Mouse (Mus musculus) thymus, adult 2 months (tissue): ENCODE data around the gene Gcn1l1. TPM values are rescaled to one million over a fixed set of nuclear protein-coding genes. Genes with fewer than 3 reads are reported as not detected.
A peak's percentile ranks its signal among the peaks of the same experiment; 100 is the strongest.

Experiments
- DNase-seq: peaks from one replicate; pipeline ENCODE4 v3.0.0; 2021
- H3K27ac ChIP-seq: fragments of 200-500 bp; 2 replicates; pipeline ENCODE4 v1.5.1; 2012; ENCODE audit warnings: low read length, control low read depth; ENCODE audit not compliant: control insufficient read depth, insufficient read depth
- H3K27me3 ChIP-seq: fragments of 200-500 bp; 2 replicates; pipeline ENCODE4 v1.6.1; 2012; ENCODE audit warnings: mild to moderate bottlenecking, low read length, moderate library complexity, mixed read lengths; ENCODE audit not compliant: control insufficient read depth, insufficient read depth
- H3K36me3 ChIP-seq: fragments of 200-500 bp; 2 replicates; pipeline ENCODE4 v1.6.1; 2012; ENCODE audit warnings: mild to moderate bottlenecking, low read length, moderate library complexity; ENCODE audit not compliant: control insufficient read depth, insufficient read depth
- H3K4me1 ChIP-seq: fragments of 200-500 bp; replicated peaks from 2 replicates; pipeline ENCODE4 v1.6.1; 2012; ENCODE audit warnings: low read length; ENCODE audit not compliant: control insufficient read depth, insufficient read depth
- H3K4me3 ChIP-seq: fragments of 200-500 bp; 2 replicates; pipeline ENCODE4 v1.5.1; 2012; ENCODE audit warnings: mild to moderate bottlenecking, low read length, control low read depth, moderate library complexity; ENCODE audit not compliant: control insufficient read depth, insufficient read depth
- CTCF ChIP-seq: fragments of 200-500 bp; IDR thresholded peaks from 2 replicates; pipeline ENCODE4 v1.5.1; 2012; ENCODE audit warnings: mild to moderate bottlenecking, control low read depth, low read length, moderate library complexity, borderline replicate concordance; ENCODE audit not compliant: control insufficient read depth, poor library complexity, insufficient read depth; ENCODE audit errors: extremely low read depth
- POLR2A ChIP-seq: fragments of 200-500 bp; IDR thresholded peaks from 2 replicates; pipeline ENCODE4 v1.6.1; 2012; ENCODE audit warnings: mild to moderate bottlenecking, low read length, control low read depth, moderate library complexity; ENCODE audit not compliant: control insufficient read depth, poor library complexity, insufficient read depth; ENCODE audit errors: extremely low read depth
- WGBS: fragments of 180-500 bp; shearing (Covaris S2); methylation state at CpG from one replicate; pipeline ENCODE4 v1.1.7; 2018; 5-methylcytosine and 5-hydroxymethylcytosine counted together
- polyA plus RNA-seq: library from polyadenylated mRNA; depleted of rRNA; stranded (reverse); fragments of >200 nt; gene quantifications from 2 replicates; pipeline ENCODE4 v1.2.3, GENCODE M21; 2012

Gene Gcn1l1
- polyA plus RNA-seq, 1 experiment = 87.8 TPM

DNA sequence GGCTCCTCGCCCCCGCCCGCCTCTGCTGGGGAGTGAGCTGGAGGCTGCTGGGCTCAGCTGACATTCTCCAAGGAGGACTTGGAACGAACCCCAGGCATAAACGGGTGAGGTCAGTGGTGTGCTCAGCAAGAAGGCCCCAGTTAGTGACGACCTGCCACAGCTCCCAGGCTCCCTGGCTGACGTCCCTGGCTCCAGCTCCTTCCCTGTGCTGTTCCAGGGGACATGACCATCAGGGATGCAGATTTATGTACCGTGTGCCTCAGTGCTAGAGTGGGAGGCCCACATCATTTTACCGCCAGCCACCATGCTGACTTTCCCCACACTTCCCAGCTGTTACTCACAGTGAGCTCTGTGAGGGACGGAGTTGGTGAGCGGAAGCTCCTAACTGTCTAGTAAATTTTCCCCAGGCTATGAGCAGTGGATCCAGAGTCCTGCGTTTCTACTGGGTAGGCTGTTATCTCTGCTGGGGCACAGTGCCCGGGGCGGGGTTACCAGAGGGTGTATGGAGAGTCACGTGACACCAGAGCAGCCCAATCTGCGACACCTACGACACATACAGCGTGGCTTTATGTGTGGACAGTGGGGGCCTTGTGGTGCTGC lies 33.3 kb upstream of the Gcn1l1 start:
- 57% methylated on average over 18 of the region's 18 CpGs for WGBS

DNA sequence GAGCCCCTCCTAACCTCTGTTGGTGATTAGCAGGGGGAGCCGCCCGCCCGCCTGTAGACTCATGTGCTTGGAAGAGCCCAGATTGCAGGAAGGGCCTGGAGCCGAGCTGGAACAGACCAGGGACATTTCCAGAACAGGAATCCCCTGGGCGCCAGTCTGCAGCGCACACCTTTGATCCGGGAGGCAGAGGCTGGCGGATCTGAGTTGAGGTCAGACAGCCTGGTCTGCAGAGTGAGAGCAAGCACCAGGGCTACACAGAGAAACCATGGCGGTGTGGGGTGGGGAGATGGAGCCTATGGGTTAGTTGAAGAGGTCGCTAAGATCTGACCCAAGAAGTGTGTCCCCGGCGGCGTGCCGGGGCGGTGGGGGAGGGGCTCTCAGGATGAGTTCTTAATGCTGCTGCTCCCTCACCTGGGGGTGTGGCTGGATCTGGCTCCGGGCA lies 30.7 kb upstream of the Gcn1l1 start:
- TF ChIP-seq CTCF (no peak), POLR2A (no peak)
- no peak for DNase-seq
- no peaks in the 10 kb centered on the region for H3K36me3 ChIP-seq
- peaks cover 70% of the 10 kb centered on the region for H3K4me1 ChIP-seq
- H3K27me3 ChIP-seq = no peaks in the 10 kb centered on the region
- 22% methylated on average over 16 of the region's 16 CpGs for WGBS
- H3K27ac ChIP-seq = no peak overlapping the region
- no peak overlapping the region for H3K4me3 ChIP-seq

More for the DNA sequence above, 33.3 kb upstream of the Gcn1l1 start:
- Histone ChIP-seq H3K27ac (no peak overlapping the region), H3K36me3 (no peaks in the 10 kb centered on the region), H3K27me3 (no peaks in the 10 kb centered on the region), H3K4me1 (peaks cover 68% of the 10 kb centered on the region), H3K4me3 (no peak overlapping the region)
- DNase-seq = no peak
- TF ChIP-seq POLR2A = no peak
- TF ChIP-seq CTCF = no peak

DNA sequence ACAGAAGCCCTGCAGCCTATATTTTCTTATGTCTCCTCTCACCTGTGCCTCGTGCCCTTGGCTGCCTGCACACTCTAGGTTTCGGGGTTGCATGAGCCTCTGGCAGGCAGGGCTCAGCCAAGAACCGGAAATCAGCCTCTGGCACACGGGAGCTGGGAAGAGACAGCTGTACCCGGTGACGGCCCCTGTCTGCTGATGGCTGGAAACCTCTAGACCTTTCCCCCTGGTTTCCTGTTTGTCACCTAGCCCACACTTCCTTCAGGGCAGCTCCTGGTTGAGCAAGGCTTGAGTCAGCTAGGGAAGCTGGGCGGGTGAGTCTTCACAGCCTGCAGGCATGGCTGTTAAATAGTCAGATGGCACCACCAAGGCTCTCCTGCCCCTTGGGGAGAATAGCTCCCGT lies 30.2 kb upstream of the Gcn1l1 start:
- peak overlapping the region; percentile 3; the same call in 1 of the 2 replicates for H3K27ac ChIP-seq
- H3K27me3 ChIP-seq = no peaks in the 10 kb centered on the region
- no peak for TF ChIP-seq POLR2A
- DNase-seq = peak; percentile 48
- no peak overlapping the region for H3K4me3 ChIP-seq
- WGBS = 3% methylated on average over 8 of the region's 8 CpGs
- no peaks in the 10 kb centered on the region for H3K36me3 ChIP-seq
- H3K4me1 ChIP-seq = peaks cover 67% of the 10 kb centered on the region

DNA sequence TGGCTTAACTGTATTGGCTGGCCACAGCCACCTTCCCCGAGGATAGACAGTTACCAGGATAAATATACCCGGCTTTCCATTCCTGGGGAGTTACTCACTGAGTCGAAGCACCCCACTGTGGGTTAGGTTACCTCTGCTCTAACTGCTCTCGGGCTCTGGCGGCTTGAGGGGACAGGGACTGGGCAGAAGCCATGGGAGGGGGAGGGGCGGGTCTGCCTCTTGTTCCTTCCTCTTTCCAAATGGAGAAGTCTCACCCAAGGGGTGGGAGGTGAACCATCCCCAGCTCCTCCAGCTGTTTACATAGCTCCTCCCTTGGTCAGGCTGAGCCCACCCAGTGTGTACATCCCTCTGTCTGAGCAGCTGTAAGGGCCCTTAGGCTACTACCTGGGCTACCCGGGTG lies 29.4 kb upstream of the Gcn1l1 start:
- Histone ChIP-seq H3K4me3 (no peak overlapping the region), H3K36me3 (no peaks in the 10 kb centered on the region), H3K4me1 (peaks cover 66% of the 10 kb centered on the region), H3K27ac (no peak overlapping the region), H3K27me3 (no peaks in the 10 kb centered on the region)
- WGBS = 24% methylated on average over 7 of the region's 7 CpGs
- TF ChIP-seq CTCF = no peak
- TF ChIP-seq POLR2A = no peak
- no peak for DNase-seq

DNA sequence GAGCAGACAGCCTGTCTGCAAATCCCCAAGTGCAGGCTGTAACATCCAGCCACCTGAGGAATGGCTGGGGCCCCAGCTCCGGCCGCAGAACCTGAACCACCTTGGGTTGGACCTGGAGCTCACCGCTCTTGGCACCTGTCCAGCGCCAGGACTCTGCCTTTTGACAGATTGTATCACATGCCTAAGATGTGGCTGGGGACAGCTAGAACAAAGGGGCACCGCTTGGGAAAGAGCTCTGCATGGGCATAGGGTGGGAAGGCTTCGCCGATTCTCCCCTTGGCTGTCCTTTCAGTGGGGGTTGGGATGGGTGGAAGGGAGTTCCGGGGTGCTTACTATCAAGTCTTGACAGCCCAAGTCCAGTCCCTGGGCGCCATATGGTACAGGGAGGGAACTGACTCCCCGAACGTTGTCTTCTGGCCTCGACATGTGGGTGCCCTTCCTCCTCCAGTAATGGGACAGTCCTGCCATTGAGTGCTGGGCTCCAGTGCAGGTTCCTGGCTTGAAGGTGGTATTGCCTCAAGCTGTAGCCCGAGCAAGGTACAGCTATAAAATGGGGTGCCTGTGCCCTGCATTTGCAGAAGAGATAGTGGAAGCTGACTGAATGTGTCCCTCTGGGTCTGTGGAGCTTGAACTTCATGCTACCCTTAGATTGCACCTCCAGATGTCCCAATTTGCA lies 26.9 kb upstream of the Gcn1l1 start:
- no peak overlapping the region for H3K27ac ChIP-seq
- 55% methylated on average over 13 of the region's 13 CpGs for whole genome bisulfite sequencing
- peaks cover 59% of the 10 kb centered on the region for H3K4me1 ChIP-seq
- no peak overlapping the region for H3K4me3 ChIP-seq
- DNase-seq = no peak
- no peaks in the 10 kb centered on the region for H3K27me3 ChIP-seq
- TF ChIP-seq POLR2A (no peak), CTCF (no peak)
- no peaks in the 10 kb centered on the region for H3K36me3 ChIP-seq

DNA sequence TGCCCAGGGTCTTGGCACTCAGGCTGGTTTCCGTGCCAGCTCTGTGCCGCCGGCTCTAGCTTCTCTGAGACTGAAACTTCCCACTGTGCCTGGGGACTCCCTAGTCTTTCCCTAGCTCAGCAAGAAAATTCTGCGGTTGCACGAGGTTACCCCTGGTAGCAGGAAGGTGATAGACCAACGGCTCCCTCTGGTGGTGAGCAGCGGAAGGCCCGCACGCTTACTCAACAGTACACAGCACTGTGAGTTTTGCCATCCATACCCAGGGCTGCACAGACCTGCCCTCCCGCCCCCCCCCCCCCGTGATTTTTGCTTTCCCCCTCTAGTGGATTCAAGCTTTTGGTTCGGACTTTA lies 26.4 kb upstream of the Gcn1l1 start:
- DNase-seq = peak; percentile 91
- Histone ChIP-seq H3K4me3 (no peak overlapping the region), H3K36me3 (no peaks in the 10 kb centered on the region), H3K4me1 (peaks cover 59% of the 10 kb centered on the region), H3K27me3 (no peaks in the 10 kb centered on the region), H3K27ac (no peak overlapping the region)
- TF ChIP-seq CTCF (peak; percentile 94), POLR2A (0 out of 2 replicates have a peak, but pooled peaks have one; percentile 23)
- WGBS = under 1% methylated on average over 11 of the region's 12 CpGs

DNA sequence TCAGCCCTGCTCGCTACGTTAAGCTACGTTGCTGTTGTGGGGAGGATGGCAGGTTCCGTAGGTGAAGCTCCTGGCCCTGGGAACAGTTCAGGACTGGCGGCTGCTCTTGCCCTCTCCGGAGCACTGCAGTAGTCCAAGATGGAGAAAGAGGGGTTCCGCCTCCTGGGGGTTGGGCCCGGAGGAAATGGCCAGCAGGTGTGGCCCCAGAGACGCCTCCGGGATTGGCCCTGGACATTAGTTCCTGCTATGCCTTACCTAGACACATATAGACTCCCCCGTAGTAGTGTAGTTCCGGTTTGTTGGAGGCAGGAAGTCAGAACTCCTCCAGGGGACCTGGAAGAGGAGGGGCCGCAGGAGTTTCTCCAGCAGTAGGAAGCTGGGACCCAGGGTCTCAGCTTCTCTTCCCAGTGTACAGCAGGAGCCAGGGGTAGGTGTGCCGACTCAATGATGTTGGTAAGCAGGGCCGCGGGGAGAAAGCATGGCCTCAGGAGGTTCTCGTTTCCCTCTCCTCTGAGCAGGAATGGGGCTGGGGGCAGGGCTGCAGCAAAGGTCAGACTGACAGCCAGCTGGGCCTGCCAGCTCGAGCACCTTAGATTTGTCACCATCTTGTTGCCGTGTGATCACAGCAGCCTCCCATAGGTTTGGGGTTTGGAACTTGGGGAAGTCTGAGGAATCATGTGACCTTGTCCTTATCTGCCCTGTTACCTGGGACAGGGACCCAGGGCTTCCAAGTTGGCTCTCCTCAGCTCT lies 22.2 kb upstream of the Gcn1l1 start:
- TF ChIP-seq POLR2A (no peak), CTCF (no peak)
- Histone ChIP-seq H3K4me3 (peak overlapping the region; percentile 49), H3K36me3 (peaks cover 17% of the 10 kb centered on the region), H3K27ac (peak overlapping the region; percentile 32; the same call in 1 of the 2 replicates), H3K4me1 (peaks cover 36% of the 10 kb centered on the region), H3K27me3 (no peaks in the 10 kb centered on the region)
- DNase-seq = peak; percentile 42
- 13% methylated on average over 19 of the region's 19 CpGs for WGBS
